Mouse (Mus musculus): ENCODE measurements around the gene Scaf4. TPM values are rescaled to one million over a fixed set of nuclear protein-coding genes. Genes with fewer than 3 reads are reported as not detected.

Scaf4 gene
- polyA plus RNA-seq, 1 experiment from 2014 or later: 9.3 TPM

- WGBS: 83% methylated on average over 3 of the region's 3 CpGs
- Histone ChIP-seq H3K27ac (ENCODE audit: low read depth, low read length) (no peak overlapping the region), H3K4me2 (replicated peaks; ENCODE audit: low read depth) (no peak overlapping the region), H3K4me1 (replicated peaks; ENCODE audit: control insufficient read depth, insufficient read depth, low read length) (no peaks in the 10 kb centered on the region), H3K9me3 (ENCODE audit: control insufficient read depth) (no peaks in the 10 kb centered on the region), H3K9ac (ENCODE audit: low read depth, low read length) (no peak overlapping the region), H3K27me3 (replicated peaks; ENCODE audit: control insufficient read depth, insufficient read depth, low read length) (no peaks in the 10 kb centered on the region), H3K36me3 (ENCODE audit: control insufficient read depth, insufficient read depth) (peaks cover 19% of the 10 kb centered on the region; the same call in 1 of the 2 replicates), H3K4me3 (ENCODE audit: low read depth, low read length) (no peak overlapping the region)
- ATAC-seq: no peak
- TF ChIP-seq CTCF (IDR thresholded peaks at IDR 0.05; ENCODE audit: low read depth): peak; percentile 34; the same call in 1 of the 2 replicates
These were observed 49.1 kb downstream of the Scaf4 start for GRCm38 (mm10) chr16:90235188-90235587.

GRCm38 (mm10) chr16:90234617-90235016 is 49.7 kb downstream of the Scaf4 start:
- no peak overlapping the region for H3K9ac ChIP-seq (ENCODE audit: low read depth, low read length)
- no peaks in the 10 kb centered on the region for H3K27me3 ChIP-seq (replicated peaks; ENCODE audit: control insufficient read depth, insufficient read depth, low read length)

DNA sequence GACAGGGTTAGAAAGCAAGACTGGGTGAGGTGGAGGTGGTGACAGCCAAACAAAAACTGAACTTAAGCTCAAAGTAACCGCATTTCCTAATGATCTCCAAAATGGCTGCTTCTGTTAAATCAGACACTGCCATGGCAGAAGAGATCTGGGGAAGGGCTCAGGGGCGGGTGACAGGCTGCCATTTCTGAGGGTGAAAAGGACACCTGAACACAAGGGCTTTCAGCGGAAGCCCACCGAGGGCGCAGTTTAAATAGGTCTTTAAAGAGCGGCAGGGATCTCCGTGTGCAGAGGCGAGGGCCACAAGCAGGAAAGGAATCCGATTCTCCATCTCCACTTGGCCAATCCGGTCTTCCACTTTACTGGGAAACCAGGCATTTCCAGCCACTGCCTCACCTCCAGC is 50.6 kb downstream of the Scaf4 start:
- Histone ChIP-seq H3K4me2 (replicated peaks; ENCODE audit: low read depth) (no peak overlapping the region), H3K4me1 (replicated peaks; ENCODE audit: control insufficient read depth, insufficient read depth, low read length) (no peaks in the 10 kb centered on the region), H3K9ac (ENCODE audit: low read depth, low read length) (no peak overlapping the region), H3K27me3 (replicated peaks; ENCODE audit: control insufficient read depth, insufficient read depth, low read length) (no peaks in the 10 kb centered on the region), H3K27ac (ENCODE audit: low read depth, low read length) (no peak overlapping the region), H3K4me3 (ENCODE audit: low read depth, low read length) (no peak overlapping the region), H3K9me3 (ENCODE audit: control insufficient read depth) (no peaks in the 10 kb centered on the region), H3K36me3 (ENCODE audit: control insufficient read depth, insufficient read depth) (peaks cover 22% of the 10 kb centered on the region; the same call in 1 of the 2 replicates)
- TF ChIP-seq CTCF (IDR thresholded peaks at IDR 0.05; ENCODE audit: low read depth): no peak
- WGBS: 94% methylated on average over 10 of the region's 10 CpGs
- no peak for ATAC-seq

More at GRCm38 (mm10) chr16:90234617-90235016, 49.7 kb downstream of the Scaf4 start:
- TF ChIP-seq CTCF (IDR thresholded peaks at IDR 0.05; ENCODE audit: low read depth): no peak
- H3K4me1 ChIP-seq (replicated peaks; ENCODE audit: control insufficient read depth, insufficient read depth, low read length): no peaks in the 10 kb centered on the region
- peak; percentile 55 for ATAC-seq
- H3K4me3 ChIP-seq (ENCODE audit: low read depth, low read length): no peak overlapping the region
- no peaks in the 10 kb centered on the region for H3K9me3 ChIP-seq (ENCODE audit: control insufficient read depth)
- H3K36me3 ChIP-seq (ENCODE audit: control insufficient read depth, insufficient read depth): peaks cover 18% of the 10 kb centered on the region; the same call in 1 of the 2 replicates
- no peak overlapping the region for H3K4me2 ChIP-seq (replicated peaks; ENCODE audit: low read depth)
- no peak overlapping the region for H3K27ac ChIP-seq (ENCODE audit: low read depth, low read length)
- WGBS: 44% methylated on average over 6 of the region's 6 CpGs

DNA sequence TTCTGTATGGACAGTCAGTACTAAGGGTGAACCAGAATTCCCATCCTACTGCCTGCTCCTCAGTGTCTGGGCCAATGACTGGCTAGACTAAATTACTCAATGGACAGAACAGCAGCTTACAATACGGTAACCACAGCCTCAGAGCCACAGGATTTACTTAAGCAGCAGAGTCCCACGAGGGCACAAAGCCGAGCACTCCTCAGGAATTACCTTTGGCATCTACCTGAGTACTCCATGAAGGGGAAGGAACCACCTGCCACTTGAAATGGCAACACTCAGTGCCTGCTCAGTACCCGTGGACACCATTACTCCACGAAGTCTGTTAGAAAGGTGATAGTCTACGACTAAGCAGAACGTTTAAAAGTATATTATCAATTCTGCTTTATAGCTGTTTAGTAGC is 53.0 kb downstream of the Scaf4 start:
- H3K36me3 ChIP-seq (ENCODE audit: control insufficient read depth, insufficient read depth): peaks cover 16% of the 10 kb centered on the region
- H3K4me1 ChIP-seq (replicated peaks; ENCODE audit: control insufficient read depth, insufficient read depth, low read length): no peaks in the 10 kb centered on the region
- no peak overlapping the region for H3K27ac ChIP-seq (ENCODE audit: low read depth, low read length)
- no peak overlapping the region for H3K9ac ChIP-seq (ENCODE audit: low read depth, low read length)
- WGBS: 87% methylated on average over 7 of the region's 7 CpGs
- H3K4me3 ChIP-seq (ENCODE audit: low read depth, low read length): no peak overlapping the region
- no peaks in the 10 kb centered on the region for H3K9me3 ChIP-seq (ENCODE audit: control insufficient read depth)
- no peak for TF ChIP-seq CTCF (IDR thresholded peaks at IDR 0.05; ENCODE audit: low read depth)
- H3K4me2 ChIP-seq (replicated peaks; ENCODE audit: low read depth): no peak overlapping the region
- no peak for ATAC-seq
- H3K27me3 ChIP-seq (replicated peaks; ENCODE audit: control insufficient read depth, insufficient read depth, low read length): no peaks in the 10 kb centered on the region

DNA sequence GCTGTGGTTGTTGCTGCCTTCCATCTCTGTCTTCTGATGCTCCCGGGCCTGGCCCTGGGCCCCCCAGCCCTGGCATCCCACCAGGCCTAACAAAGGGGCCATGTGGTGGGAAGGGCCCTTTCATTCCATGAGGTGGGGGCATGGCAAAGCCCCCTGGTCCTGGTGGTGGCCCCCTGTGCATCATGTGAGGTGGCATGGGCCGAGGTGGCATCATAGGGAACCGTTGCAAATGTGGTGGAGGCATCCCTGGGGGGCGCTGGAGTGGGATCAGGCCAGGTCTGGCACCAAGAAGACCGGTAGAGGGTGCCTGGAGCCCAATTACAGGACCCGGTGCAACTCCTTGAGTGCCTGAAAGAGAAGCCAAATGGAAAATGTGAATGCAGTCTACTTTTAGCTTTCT is 54.4 kb downstream of the Scaf4 start:
- H3K4me3 ChIP-seq (ENCODE audit: low read depth, low read length): no peak overlapping the region
- no peaks in the 10 kb centered on the region for H3K4me1 ChIP-seq (replicated peaks; ENCODE audit: control insufficient read depth, insufficient read depth, low read length)
- ATAC-seq: no peak
- no peak overlapping the region for H3K9ac ChIP-seq (ENCODE audit: low read depth, low read length)
- no peaks in the 10 kb centered on the region for H3K27me3 ChIP-seq (replicated peaks; ENCODE audit: control insufficient read depth, insufficient read depth, low read length)
- H3K27ac ChIP-seq (ENCODE audit: low read depth, low read length): no peak overlapping the region
- H3K36me3 ChIP-seq (ENCODE audit: control insufficient read depth, insufficient read depth): peaks cover 28% of the 10 kb centered on the region
- TF ChIP-seq CTCF (IDR thresholded peaks at IDR 0.05; ENCODE audit: low read depth): no peak
- no peaks in the 10 kb centered on the region for H3K9me3 ChIP-seq (ENCODE audit: control insufficient read depth)
- WGBS: 87% methylated on average over 6 of the region's 6 CpGs
- H3K4me2 ChIP-seq (replicated peaks; ENCODE audit: low read depth): no peak overlapping the region

GRCm38 (mm10) chr16:90221441-90222070 is 62.7 kb downstream of the Scaf4 start:
- H3K4me1 ChIP-seq (replicated peaks; ENCODE audit: control insufficient read depth, insufficient read depth, low read length): peaks cover 10% of the 10 kb centered on the region
- H3K4me3 ChIP-seq (ENCODE audit: low read depth, low read length): peak overlapping the region; percentile 94
- peak overlapping the region; percentile 69 for H3K4me2 ChIP-seq (replicated peaks; ENCODE audit: low read depth)
- H3K9ac ChIP-seq (ENCODE audit: low read depth, low read length): peak overlapping the region; percentile 91
- H3K9me3 ChIP-seq (ENCODE audit: control insufficient read depth): no peaks in the 10 kb centered on the region
- H3K27me3 ChIP-seq (replicated peaks; ENCODE audit: control insufficient read depth, insufficient read depth, low read length): no peaks in the 10 kb centered on the region
- 2% methylated on average over 20 of the region's 20 CpGs for WGBS
- H3K27ac ChIP-seq (ENCODE audit: low read depth, low read length): peak overlapping the region; percentile 92
- TF ChIP-seq CTCF (IDR thresholded peaks at IDR 0.05; ENCODE audit: low read depth): no peak
- H3K36me3 ChIP-seq (ENCODE audit: control insufficient read depth, insufficient read depth): peaks cover 21% of the 10 kb centered on the region
- no peak for ATAC-seq

Measured in intestine, postnatal 0 days (tissue).